Mouse (Mus musculus) G1E (cell line): ENCODE data around the gene Tctn3.

ENCODE experiments used
- CTCF ChIP-seq: IDR thresholded peaks from 2 replicates; pipeline ENCODE4 v1.5.1; 2012; ENCODE audit warnings: low read depth, low read length, inconsistent platforms, mixed read lengths
- GATA1 ChIP-seq: IDR thresholded peaks from 2 replicates; pipeline ENCODE4 v1.6.1; 2012; ENCODE audit warnings: borderline replicate concordance, low read length, inconsistent platforms, mixed read lengths

DNA sequence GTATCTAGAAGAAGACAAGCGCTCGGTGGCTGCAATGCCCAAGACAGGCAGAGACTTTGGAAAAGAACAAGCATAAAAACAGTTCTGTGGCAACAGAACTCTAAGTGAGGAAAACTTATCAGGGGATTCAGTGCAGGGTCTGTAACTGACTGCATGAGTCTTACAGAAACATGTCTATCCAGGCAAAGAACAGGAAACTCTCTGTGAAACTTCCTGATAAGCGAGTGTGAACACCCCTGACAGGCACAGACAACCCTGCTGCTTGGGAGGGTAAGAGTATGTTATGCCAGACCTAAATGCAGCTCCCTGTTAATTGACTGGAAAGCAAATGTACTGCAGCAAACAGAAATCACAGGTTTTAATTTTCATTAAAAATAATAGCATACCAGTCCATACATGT is 10.2 kb downstream of the Tctn3 start:
- TF ChIP-seq GATA1, result no peak
- TF ChIP-seq CTCF, result no peak
